In the genomic region with DNA sequence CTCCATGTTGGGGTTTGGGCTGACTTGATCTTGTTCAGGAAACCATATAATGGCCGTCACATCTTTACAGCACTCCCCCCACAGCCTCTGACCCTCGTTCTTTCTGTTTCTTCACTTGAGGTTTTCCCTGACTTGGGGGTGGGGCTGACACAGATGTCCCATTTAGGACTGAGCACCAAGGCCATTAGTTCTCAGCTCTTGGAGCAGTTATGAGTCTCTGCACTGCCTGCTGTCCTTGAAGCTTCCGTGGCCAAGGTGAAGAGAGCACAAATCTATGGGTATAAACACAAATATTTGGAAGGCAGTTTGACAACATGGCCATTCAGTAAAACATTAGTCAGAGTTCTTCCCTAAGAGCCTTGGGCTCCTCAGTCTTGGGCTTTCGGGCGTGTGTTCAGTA, we compare ENCODE assay signal across 22 mouse cellular contexts. TPM values are rescaled to one million over a fixed set of nuclear protein-coding genes. Genes with fewer than 3 reads are reported as not detected.
"Had no signal": no experiment of that assay in that cellular context is flagged by ENCODE, and none has a peak within 500 bp of the region (broad histone marks: within the 10 kb centered on the region; RNA-seq: fewer than 3 reads in every experiment).

No protein-coding gene starts in this region.

- DNase-seq: lung, adult 18-20 months; lung, embryonic 14.5 days; lung, postnatal 10 days; lung, postnatal 4 days; midbrain, embryonic 14.5 days; retina, postnatal 1 day; right cerebral cortex, adult 18-20 months; right cerebral cortex, postnatal 25 days; right cerebral cortex, postnatal 4 days; spleen, adult 18-20 months; thymus, adult 18-20 months; thymus, postnatal 14 days; thymus, postnatal 36 days had no signal

RNA-seq across cellular contexts. Expression of a gene that starts 13.3 kb away (rescaled TPM):
- total RNA-seq: megakaryocyte-erythroid progenitor cell, adult 5-6 weeks had no signal
- polyA plus RNA-seq: liver, embryonic 14.5 days; liver, embryonic 16.5 days; lung, embryonic 14.5 days; myocyte; neural tube, embryonic 11.5 days; small intestine, adult 2 months; stomach, embryonic 16.5 days; thymus, postnatal 0 days had no signal

RNA-seq across cellular contexts. Expression of a gene that starts 52.5 kb away (rescaled TPM):
- total RNA-seq: megakaryocyte-erythroid progenitor cell, adult 5-6 weeks had no signal
- polyA plus RNA-seq: lung, embryonic 14.5 days; myocyte; neural tube, embryonic 11.5 days; small intestine, adult 2 months; stomach, embryonic 14.5 days had no signal
